Mouse (Mus musculus) small intestine, adult 2 months (tissue): ENCODE measurements around the gene Gjb3. TPM values are rescaled to one million over a fixed set of nuclear protein-coding genes. Genes with fewer than 3 reads are reported as not detected.

Source experiments
- H3K27ac ChIP-seq: fragments of 200-500 bp; 2 replicates; pipeline ENCODE4 v1.5.1; 2012; ENCODE audit warnings: low read depth, low read length, control low read depth, inconsistent platforms; ENCODE audit not compliant: insufficient read depth
- H3K27me3 ChIP-seq: fragments of 200-500 bp; 2 replicates; pipeline ENCODE4 v1.6.1; 2012; ENCODE audit warnings: mild to moderate bottlenecking, moderate library complexity, low read length, inconsistent platforms; ENCODE audit not compliant: control insufficient read depth, insufficient read depth
- H3K36me3 ChIP-seq: fragments of 200-500 bp; 2 replicates; pipeline ENCODE4 v1.6.1; 2012; ENCODE audit warnings: mild to moderate bottlenecking, low read length, control low read depth, inconsistent platforms; ENCODE audit not compliant: control insufficient read depth, insufficient read depth
- H3K4me1 ChIP-seq: fragments of 200-500 bp; 2 replicates; pipeline ENCODE4 v1.6.1; 2012; ENCODE audit warnings: low read length, inconsistent platforms, mixed read lengths; ENCODE audit not compliant: control insufficient read depth, insufficient read depth, insufficient read length
- H3K4me3 ChIP-seq: fragments of 200-500 bp; 2 replicates; pipeline ENCODE4 v1.5.1; 2012; ENCODE audit warnings: low read depth, mild to moderate bottlenecking, control low read depth, inconsistent platforms, low read length, moderate library complexity
- CTCF ChIP-seq: fragments of 200-500 bp; IDR thresholded peaks from 2 replicates; pipeline ENCODE4 v1.5.1; 2012; ENCODE audit warnings: low read depth, mild to moderate bottlenecking, control low read depth, inconsistent platforms, low read length, moderate library complexity, mixed read lengths; ENCODE audit not compliant: insufficient replicate concordance, insufficient read length; ENCODE audit errors: extremely low read depth
- POLR2A ChIP-seq: fragments of 200-500 bp; IDR thresholded peaks from 2 replicates; pipeline ENCODE4 v1.6.1; 2012; ENCODE audit warnings: low read depth, mild to moderate bottlenecking, control low read depth, inconsistent platforms, low read length, moderate library complexity
- WGBS: fragments of 180-500 bp; shearing (Covaris S2); methylation state at CpG from one replicate; pipeline ENCODE4 v1.1.7; 2018; 5-methylcytosine and 5-hydroxymethylcytosine counted together
- polyA plus RNA-seq: library from polyadenylated mRNA; depleted of rRNA; stranded (reverse); fragments of >200 nt; gene quantifications from 2 replicates; pipeline ENCODE4 v1.2.3, GENCODE M21; 2012

Gjb3 gene
- polyA plus RNA-seq, 1 experiment, result 21.3 TPM

DNA sequence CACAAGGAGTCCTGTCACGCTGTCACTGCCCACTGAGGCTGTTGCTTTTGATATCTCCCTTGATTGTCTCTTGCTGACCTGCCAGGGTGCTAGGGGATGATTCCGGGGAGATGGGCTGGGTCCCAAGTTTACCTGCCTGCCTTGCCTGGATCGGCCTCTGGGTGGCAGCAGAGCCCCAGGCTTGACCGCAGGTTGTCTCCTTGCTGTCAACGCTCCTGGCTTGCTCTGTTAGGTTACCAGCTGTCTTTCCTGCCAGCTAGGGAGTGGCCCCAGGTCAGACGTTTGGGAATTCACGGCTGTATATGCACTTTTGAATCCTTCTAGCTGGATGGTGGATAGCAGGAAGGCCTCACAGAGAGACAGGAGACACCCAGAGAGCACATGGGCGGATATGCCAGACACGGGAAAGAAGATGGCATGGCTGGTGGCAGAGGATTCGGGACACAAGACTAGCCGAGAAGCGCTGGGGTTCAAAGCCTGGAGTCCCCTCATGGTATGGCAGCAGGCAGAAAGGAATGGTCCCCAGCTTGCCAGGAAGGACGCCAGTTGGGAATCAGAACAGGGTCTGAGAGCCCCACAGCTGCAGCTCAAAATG is 37.8 kb upstream of the Gjb3 start:
- Histone ChIP-seq H3K4me3 (no peak overlapping the region), H3K36me3 (no peaks in the 10 kb centered on the region), H3K27me3 (no peaks in the 10 kb centered on the region), H3K27ac (no peak overlapping the region), H3K4me1 (no peaks in the 10 kb centered on the region)
- TF ChIP-seq CTCF, result peak; percentile 87
- no peak for TF ChIP-seq POLR2A
- 31% methylated on average over 13 of the region's 13 CpGs for whole genome bisulfite sequencing

DNA sequence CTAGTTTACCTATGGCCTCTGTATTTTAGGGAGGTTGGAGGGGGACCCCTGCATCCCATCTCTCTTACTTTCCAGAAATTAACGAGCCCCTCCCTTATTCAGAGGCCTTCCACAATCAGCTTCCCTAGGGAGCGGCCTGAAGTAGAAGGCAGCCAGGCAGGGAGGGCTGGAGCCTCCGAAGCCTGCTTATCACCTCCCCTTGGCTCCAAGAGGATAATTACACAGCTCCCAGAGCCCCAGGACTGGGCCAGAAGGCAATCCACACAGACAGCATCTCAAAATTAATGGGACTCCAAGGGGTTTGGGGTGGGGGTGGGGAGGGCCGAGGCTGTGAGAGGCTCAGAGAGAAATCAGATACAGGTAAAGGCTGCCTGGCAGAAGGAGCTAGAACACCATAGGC is 35.2 kb upstream of the Gjb3 start:
- TF ChIP-seq CTCF (no peak), POLR2A (no peak)
- no peak overlapping the region for H3K27ac ChIP-seq
- H3K4me3 ChIP-seq, result no peak overlapping the region
- H3K27me3 ChIP-seq, result no peaks in the 10 kb centered on the region
- H3K36me3 ChIP-seq, result no peaks in the 10 kb centered on the region
- H3K4me1 ChIP-seq, result no peaks in the 10 kb centered on the region
- WGBS, result 26% methylated on average over 4 of the region's 4 CpGs

DNA sequence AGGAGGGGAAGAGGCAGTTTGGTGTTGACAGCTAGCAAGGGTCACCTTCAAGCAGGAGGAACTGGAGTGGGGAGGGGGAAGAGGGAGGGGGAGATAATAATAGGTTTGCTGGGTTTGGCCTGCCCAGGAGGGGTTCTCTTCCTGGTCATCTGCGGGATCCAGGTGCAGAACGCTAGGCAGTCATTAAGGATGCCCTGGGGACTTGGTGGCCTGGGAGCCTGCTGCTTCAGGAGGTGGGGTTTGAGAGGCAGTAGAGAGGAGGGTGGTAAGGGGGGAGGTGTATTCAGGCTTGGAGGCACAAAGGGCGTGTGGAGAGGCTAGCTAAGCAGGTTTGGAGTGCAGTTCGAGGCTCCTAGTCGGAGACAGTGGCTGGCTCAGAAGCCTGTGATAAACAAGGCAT is 34.8 kb upstream of the Gjb3 start:
- 30% methylated on average over 5 of the region's 5 CpGs for WGBS
- no peak overlapping the region for H3K27ac ChIP-seq

DNA sequence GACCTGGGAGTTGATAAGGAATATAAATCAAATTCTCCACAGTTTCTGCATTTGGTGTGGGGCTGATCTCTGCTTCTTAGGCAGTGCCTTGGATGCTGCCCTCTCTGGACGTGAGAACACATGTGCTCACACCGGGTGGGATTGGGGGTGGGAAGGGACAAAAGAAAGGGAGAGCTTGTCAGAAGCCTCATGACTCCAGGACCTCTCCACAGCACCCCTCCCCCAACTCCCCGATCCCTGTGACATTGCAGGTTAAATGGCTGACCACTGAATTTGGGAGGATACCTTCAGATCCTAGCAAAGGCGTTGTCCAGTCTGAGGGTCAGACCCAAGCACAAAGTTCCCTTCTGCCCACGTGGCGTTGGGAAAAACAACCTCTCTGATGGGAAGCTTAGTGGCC is 33.8 kb upstream of the Gjb3 start:
- no peaks in the 10 kb centered on the region for H3K27me3 ChIP-seq
- TF ChIP-seq CTCF, result no peak
- no peaks in the 10 kb centered on the region for H3K36me3 ChIP-seq
- no peaks in the 10 kb centered on the region for H3K4me1 ChIP-seq
- 59% methylated on average over 6 of the region's 6 CpGs for WGBS
- no peak overlapping the region for H3K4me3 ChIP-seq
- no peak overlapping the region for H3K27ac ChIP-seq

More for the DNA sequence above, 34.8 kb upstream of the Gjb3 start:
- H3K36me3 ChIP-seq, result no peaks in the 10 kb centered on the region
- H3K4me1 ChIP-seq, result no peaks in the 10 kb centered on the region
- no peaks in the 10 kb centered on the region for H3K27me3 ChIP-seq
- H3K4me3 ChIP-seq, result no peak overlapping the region
- TF ChIP-seq POLR2A (no peak), CTCF (no peak)

DNA sequence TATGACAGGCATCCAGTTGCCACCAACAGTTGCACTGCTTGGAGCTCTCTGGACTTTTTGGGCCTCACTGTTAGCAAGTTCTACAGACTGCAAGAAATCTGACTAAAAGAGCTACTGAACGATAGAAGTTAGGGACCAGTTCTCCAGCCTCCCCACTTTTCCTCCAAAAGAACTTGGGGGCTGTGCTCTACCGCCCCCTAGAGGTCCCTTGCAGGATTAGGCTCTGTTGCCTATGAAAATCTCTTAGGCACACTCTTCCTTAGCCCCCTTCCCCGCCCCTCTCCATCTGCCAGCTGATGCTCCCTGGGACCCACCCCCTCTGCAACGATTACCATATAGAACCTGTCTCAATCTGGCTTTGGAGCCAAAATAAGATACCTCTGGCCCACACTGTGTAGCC is 32.7 kb upstream of the Gjb3 start:
- no peak overlapping the region for H3K27ac ChIP-seq
- no peaks in the 10 kb centered on the region for H3K4me1 ChIP-seq
- peak; percentile 52; the same call in 1 of the 2 replicates for TF ChIP-seq CTCF
- TF ChIP-seq POLR2A, result no peak
- WGBS, result 54% methylated on average over 4 of the region's 4 CpGs
- H3K36me3 ChIP-seq, result no peaks in the 10 kb centered on the region
- H3K4me3 ChIP-seq, result no peak overlapping the region
- H3K27me3 ChIP-seq, result no peaks in the 10 kb centered on the region

DNA sequence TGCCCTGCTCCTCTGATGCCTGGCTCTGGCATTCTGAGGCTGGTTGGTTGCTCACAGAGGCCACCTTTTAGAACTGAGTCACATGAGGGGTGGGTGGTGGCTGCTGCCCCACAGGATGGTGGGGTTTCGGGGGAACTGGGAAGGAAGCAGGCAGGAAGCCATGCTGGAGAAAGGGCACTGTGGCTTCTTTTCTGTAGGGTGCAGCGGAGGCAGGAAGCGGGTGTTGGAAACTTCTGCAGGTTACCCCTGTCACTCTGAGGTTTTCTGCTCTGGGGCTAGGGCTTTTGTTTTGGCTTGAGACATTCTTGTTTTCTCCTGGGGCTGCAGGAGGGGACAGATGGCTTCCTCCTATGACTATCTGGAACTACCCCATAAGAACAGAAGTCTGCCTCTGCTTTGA is 31.9 kb upstream of the Gjb3 start:
- H3K4me3 ChIP-seq, result no peak overlapping the region
- TF ChIP-seq CTCF (no peak), POLR2A (no peak)
- no peaks in the 10 kb centered on the region for H3K4me1 ChIP-seq
- no peaks in the 10 kb centered on the region for H3K36me3 ChIP-seq
- H3K27ac ChIP-seq, result no peak overlapping the region
- H3K27me3 ChIP-seq, result no peaks in the 10 kb centered on the region
- 85% methylated on average over 3 of the region's 3 CpGs for WGBS

DNA sequence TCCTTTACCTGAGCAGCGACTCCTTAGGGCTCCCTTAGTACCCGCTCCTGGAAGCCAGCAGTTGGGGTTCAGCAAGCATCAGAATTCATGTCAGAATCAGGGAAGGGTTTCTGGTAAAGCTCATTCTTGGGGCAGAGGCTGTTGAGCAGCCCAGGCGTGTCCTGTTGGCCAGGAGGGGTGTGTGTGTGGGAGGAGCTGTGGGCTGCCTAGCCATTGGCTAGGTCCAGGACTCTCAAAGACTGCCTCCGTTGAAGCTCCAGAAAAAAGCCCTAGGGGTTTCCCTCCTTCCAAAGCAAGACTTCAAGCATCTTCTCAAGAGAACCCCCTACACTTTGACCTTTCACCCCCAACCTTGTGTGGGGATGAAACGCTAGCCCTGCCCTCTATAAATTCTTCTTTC is 27.4 kb upstream of the Gjb3 start, which contains the start of gene Gjb5:
Gene Gjb5, minus strand, starts transcription at position 164 of the 400 bp plus-strand sequence.
- 25% methylated on average over 5 of the region's 5 CpGs for WGBS
- H3K4me3 ChIP-seq, result no peak within 1 kb of the TSS
- H3K27me3 ChIP-seq, result no peaks in the 10 kb centered on the region
- TF ChIP-seq CTCF (no peak), POLR2A (no peak)
- H3K4me1 ChIP-seq, result no peaks in the 10 kb centered on the region
- H3K27ac ChIP-seq, result no peak within 1 kb of the TSS
- no peaks in the 10 kb centered on the region for H3K36me3 ChIP-seq
